Mouse (Mus musculus): ENCODE data around the gene Hist1h4a. TPM values are rescaled to one million over a fixed set of nuclear protein-coding genes. Genes with fewer than 3 reads are reported as not detected.
"Not testable (repeated sequence)": the region's sequence is repeated elsewhere in the genome, so short reads cannot be mapped to it uniquely, and the experiment has no call there.

Hist1h4a gene
- 10 to 100 TPM; 42.9 to 58.9 TPM for total RNA-seq (2021)

DNA sequence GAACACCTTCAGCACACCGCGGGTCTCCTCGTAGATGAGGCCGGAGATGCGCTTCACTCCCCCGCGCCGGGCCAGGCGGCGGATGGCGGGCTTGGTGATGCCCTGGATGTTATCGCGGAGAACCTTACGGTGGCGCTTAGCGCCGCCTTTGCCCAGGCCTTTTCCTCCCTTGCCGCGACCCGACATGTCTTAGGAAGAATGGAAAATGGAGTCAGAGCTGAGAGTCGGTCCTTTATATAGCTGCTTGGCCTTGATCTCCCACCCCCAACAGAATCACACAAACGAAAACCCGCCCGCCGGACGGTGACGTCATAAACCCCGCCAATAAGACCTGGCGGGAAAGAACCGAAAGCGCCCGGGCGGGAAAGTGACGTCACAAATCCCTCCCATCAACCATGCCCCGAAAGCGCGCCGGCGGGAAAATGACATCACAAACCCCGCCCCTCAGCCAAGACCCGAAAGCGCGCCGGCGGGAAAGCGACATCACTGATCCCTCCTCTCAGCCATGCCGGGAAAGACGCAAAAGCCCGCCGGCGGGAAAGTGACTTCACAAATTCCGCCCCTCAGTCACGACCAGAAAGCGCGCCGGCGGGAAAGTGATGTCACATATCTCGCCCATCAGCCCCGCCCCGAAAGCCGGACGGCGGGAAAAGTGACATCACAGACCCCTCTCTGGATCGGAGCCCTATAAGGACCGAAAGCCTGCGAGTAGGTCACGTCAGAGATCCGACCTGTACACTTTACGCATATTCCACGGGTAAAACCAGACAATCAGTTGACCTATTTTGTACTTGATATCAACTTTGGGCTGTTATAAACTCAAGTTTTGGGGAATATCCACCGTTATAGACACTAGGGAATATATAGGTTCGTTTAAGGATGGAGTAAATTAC lies at the start of gene Hist1h4a:
TSS of gene Hist1h4a (minus strand) at position 259 of the 893 bp plus-strand sequence.
- peak; percentile 97 to 98 for DNase-seq (ENCODE audit: extremely low spot score in 1 of 2, low spot score in 1 of 2)

DNA sequence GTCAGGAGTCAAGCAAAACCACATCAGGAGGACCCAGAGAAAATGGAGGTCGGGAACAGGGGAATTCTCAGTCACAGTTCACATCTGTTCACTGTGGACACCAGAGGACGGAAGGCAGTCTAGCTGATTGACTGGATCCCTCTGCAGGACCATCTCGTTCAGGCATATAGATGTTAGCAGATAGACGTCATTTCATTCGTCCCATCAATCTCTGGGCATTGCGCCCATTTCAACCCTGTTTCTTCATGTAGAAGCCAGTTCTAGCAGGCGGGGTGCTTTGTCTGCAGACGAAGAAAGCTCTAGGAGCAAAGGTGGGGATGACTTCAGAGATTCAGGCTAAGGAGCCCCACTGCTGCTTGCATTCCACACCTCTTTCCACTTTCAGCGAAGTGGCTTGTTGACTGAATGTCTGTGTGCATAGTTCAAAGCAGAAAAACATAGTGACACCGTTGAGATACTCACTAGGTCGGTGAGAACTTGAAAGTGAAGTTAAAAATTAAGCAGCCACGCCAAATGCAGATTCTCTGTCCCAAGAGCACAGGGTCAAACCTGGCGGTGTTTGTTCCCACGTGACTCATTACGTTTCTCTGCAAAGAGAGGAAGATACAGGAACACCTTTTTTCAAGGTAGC lies 45.5 kb upstream of the Hist1h4a start, which contains the start of gene Slc17a2:
TSS of gene Slc17a2 (plus strand) at position 572 of the 631 bp plus-strand sequence.
- no peak for DNase-seq (ENCODE audit: extremely low spot score in 1 of 2, low spot score in 1 of 2)

DNA sequence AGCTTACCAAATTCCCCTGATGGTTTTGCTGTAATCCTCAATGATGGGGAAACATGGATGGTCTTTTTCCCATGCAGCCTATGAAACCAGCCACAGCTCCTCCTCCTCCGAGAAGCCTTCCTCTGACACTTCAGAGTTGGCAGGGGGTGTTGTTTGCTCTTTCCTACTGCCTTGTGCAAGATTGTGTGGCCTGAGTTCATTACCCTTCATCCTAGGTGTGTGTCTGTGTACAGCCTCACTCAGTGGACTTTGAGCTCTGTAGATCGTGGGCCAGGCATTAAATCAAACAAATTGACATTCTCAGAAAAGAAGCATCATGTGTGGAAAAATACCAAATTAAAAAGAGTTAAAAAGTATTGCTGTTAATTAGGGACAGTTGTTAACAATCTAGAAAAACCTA lies 43.5 kb upstream of the Hist1h4a start:
- no peak for DNase-seq (ENCODE audit: extremely low spot score in 1 of 2, low spot score in 1 of 2)

DNA sequence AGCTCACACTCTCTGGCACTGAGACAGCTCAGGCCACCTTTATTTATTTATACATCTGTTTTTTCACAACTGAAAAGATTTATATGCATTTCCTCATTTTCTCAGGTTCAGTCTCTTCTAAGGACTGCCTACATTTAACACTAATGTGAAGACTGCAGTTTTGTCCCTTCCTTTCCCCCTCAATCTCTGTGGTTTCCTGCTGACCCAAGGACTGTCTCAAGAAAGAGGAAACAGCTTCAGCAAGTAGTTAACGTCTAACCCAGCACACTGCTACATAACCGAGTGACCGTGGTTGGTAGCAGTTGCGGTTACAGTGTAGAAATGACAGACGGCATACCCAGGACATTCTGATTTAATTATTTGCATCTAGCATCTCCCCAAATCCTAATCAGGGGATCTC lies 38.4 kb upstream of the Hist1h4a start:
- no peak for DNase-seq (ENCODE audit: extremely low spot score in 1 of 2, low spot score in 1 of 2)

DNA sequence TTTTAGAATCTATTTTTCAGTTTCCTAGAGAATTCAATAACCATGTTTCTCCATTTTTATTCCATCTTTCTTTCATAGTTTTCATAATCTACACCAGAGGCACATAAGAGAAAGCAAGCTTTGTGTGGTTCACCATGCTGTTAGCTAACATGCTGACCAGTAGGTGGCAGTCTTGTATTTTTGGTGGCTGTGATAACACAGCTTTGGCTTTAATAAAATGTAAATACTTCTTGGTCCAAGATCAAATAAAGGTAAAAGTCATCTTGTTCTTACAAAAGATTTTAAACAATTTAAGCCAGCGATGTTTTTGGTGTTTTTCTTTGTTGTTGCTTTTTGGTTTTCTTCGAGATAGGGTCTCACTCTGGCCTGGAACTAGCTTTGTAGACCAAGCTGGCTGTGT lies 31.5 kb upstream of the Hist1h4a start:
- DNase-seq (ENCODE audit: extremely low spot score in 1 of 2, low spot score in 1 of 2): peak in 1 of 2 experiments; percentile 47

DNA sequence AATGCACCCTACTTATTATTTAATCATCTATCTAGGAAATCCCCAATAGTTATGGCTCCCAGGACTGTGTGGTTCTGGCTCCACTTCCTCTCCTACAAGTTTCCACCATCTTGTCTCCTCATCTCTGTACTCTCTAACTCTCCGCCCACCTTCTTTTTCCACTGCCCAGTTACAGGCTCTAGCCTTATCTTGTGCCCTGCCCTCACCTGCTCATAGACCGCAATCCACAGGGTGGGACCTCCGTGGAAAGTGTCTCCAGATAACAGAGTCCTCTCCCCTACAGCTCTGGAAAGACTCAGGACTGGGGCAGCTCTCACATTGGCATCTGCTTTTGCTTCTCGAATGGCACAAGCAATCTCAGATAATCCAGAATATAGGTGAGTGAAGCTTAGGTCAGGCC lies 18.0 kb upstream of the Hist1h4a start:
- no peak for DNase-seq (ENCODE audit: extremely low spot score in 1 of 2, low spot score in 1 of 2)

DNA sequence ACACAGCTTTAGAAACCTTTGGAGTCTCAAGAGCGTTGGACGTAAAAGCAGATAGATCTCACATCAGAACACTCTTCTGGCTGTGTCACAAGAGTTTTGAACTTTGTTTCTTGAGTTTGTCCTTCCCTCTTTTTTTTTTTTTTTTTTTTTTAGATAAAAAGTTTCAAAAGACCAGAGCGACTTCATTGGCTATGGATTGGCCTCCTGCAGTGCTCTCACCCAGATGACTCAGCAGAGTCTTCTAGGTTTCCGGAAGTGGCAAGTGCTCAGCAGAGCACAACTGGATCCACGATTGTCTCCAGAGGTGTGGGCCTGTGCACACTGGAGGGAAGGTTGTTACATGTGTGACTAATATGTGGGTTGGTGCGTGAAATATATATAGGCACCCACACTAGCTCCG lies 17.3 kb upstream of the Hist1h4a start:
- no peak for DNase-seq (ENCODE audit: extremely low spot score in 1 of 2, low spot score in 1 of 2)

DNA sequence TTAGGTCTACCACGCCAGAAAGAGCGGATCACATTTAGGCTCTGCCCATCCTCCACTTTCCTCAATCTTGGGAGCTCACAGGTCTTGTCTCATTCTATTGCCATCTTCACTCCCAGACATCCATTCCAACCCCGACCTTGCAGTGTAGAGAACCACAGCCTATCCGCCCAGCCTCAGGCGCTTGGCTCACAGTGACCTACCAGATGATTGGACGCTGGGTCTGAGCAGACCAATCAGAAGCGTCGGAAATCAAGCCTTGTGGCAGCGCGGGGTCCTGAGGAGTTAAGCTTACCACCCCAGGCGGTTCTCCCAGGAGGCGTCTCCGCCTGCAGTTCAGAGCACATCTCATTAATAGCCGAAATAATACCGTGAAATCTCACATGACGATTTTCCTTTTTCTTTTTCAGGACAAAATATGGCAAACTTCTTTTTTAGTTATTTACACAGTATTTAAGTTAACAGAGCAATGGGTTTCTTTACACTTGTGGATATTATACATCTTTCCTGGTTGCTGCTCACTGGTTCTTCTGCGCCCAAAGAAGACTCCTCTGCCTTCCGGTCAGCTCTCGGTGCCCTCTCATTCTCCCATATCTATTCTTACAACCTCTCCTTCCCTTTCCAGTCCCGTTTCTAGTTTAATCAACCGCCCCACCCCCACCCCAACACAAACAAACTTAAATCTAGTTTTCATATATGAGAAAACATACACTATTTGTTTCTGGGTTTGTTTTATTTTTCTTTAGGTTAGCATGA lies 11.7 kb upstream of the Hist1h4a start:
- DNase-seq (ENCODE audit: extremely low spot score in 1 of 2, low spot score in 1 of 2): peak; percentile 16 to 21

DNA sequence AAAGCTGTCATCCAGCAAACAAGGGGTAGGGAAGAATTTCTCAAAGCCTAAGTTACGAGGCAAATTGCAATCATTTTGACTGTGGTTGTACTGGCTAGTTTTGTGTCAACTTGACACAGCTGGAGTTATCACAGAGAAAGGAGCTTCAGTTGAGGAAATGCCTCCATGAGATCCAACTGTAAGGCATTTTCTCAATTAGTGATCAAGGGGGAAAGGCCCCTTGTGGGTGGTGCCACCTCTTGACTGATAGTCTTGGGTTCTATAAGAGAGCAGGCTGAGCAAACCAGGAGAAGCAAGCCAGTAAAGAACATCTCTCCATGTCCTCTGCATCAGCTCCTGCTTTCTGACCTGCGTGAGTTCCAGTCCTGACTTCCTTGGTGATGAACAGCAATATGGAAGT lies 8.6 kb upstream of the Hist1h4a start, which contains the start of gene Trim38:
TSS of gene Trim38 (plus strand) at position 301 of the 400 bp plus-strand sequence.
- DNase-seq (ENCODE audit: extremely low spot score in 1 of 2, low spot score in 1 of 2): not testable (repeated sequence)

DNA sequence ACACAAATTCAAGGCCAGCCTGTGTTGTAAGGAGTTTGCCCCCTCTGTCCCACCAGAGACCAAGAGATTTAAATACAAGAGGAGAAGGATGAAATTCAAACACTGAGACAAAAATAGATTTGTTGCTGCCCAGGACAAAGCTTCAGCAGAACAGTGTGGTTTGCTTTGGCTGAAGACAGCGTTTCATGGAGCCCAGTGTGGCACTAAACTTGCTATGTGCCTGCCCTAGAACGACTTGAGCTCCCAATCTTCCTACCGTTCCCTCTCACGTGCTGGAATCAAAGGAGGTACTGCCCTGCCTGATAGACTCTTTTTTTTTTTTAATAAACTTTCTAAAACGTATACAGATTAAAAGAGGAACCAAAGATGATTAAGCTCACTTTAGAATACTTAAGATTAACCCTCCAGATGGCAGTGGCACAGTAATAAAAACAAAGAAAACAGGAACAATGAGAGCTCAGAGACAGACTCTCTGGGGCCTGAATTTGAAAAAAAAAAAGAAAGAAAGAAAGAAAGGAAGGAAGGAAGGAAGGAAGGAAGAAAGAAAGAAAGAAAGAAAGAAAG lies 7.9 kb upstream of the Hist1h4a start:
- DNase-seq (ENCODE audit: extremely low spot score in 1 of 2, low spot score in 1 of 2): no peak

DNA sequence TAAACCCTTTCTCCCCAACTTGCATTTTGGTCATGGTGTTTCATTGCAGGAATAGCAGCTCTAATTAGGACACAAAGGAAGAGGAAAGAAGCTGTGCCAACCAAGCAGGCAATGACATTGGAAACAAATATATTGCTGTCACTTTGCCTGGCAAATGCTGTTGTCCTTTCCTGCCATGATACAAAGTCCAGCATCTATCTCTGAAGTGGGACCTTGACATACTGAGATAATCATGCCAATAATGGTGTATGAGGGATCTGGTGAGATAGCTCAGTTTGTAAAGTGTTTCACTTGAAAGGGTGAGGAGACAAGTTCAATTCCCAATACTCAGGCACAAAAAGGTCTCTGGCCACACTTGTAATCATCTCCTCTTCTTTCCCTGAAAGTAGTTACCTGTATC lies 5.7 kb upstream of the Hist1h4a start:
- no peak for DNase-seq (ENCODE audit: extremely low spot score in 1 of 2, low spot score in 1 of 2)

DNA sequence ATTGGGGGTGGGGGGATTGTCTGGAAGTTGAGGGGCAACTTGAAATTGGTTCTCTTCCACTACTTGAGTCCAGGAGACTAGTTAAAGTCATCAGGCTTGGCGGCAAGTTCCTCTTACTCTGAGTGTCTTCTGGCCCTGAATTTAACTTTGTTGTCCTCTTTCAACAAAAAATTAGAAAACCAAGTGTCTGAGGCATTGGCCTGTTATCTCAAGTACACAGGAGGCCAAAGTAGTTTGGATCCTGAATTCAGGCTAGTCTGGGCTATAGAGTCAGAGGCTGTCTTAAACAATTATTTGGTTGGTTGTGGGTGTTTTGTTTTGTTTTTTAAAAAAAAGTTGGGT lies 4.1 kb upstream of the Hist1h4a start:
- no peak for DNase-seq (ENCODE audit: extremely low spot score in 1 of 2, low spot score in 1 of 2)

DNA sequence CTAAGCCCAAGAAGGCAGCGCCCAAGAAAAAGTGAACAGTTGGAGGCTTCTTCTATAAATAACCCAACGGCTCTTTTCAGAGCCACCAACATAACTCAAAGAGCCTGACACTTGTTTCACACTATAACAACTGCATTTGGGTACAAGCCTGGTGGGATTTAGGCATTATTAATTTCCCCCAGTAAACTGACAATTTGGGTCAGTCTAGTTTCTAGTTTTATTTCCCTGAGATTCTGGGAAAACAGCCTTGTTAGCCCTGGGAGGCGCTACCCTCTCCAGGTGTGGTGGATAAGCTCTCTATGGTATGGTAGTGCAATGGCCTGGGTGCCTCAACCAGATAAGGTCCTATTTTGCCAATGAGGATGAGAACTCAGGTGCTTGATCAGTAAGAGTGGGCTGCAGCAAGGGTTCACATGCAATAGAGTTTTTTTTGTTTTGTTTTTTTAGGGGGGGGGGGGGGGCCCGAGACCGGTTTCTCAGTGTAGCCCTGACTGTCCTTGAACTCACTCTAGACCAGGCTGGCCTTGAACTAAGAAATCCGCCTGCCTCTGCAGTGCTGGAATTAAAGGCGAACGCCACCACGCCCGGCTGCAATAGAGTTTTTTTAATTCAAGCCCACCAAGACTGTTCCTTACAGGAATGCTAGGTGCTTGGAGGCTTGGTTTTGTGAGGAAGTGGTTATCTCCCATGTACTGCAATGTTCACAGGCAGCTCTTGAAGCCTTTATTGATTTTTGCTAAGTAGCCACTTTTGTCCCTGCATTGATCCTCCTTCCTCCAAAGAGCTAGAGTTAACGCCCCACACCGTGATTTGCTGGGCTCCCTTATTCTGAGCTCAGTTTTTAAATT lies 3.5 kb upstream of the Hist1h4a start:
- DNase-seq (ENCODE audit: extremely low spot score in 1 of 2, low spot score in 1 of 2): no peak

DNA sequence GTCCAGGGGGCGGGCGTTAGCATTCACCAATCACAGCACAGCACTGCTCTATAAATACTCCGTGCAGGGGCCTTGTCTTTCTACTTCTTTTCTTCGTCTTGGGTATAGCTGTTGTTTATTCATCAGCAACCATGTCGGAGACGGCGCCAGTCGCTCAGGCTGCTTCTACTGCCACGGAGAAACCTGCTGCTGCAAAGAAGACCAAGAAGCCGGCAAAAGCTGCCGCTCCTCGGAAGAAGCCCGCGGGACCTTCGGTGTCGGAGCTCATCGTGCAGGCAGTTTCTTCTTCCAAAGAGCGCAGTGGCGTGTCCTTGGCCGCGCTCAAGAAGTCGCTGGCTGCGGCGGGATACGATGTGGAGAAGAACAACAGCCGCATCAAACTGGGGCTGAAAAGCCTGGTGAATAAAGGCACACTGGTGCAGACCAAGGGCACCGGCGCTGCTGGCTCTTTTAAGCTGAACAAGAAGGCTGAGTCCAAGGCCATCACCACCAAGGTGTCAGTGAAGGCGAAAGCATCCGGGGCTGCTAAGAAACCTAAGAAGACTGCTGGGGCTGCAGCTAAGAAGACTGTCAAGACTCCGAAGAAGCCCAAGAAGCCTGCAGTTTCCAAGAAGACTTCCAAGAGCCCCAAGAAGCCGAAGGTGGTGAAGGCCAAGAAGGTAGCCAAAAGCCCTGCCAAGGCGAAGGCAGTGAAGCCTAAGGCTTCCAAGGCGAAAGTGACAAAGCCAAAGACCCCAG lies 2.7 kb upstream of the Hist1h4a start, which contains the start of gene Hist1h1a:
TSS of gene Hist1h1a (plus strand) at position 81 of the 738 bp plus-strand sequence.
- peak; percentile 60 to 61 for DNase-seq (ENCODE audit: extremely low spot score in 1 of 2, low spot score in 1 of 2)

DNA sequence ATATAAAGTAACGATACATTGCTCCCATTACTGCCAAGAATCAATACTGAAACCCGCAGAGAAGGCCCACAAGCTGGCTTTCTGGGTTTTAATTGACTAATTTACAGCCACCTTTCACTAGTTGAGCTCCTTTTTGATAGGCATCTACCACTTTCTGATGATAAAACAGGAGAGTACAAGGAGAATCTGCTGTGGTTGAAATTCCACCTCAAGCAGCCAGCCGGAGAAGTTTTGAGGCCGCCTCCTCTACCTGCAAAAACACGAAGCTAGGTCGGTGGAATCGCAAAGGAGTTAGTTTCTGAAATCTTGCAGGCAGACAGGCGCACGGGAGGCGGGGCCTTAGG lies 2.2 kb upstream of the Hist1h4a start:
- DNase-seq (ENCODE audit: extremely low spot score in 1 of 2, low spot score in 1 of 2): peak in 1 of 2 experiments; percentile 24

DNA sequence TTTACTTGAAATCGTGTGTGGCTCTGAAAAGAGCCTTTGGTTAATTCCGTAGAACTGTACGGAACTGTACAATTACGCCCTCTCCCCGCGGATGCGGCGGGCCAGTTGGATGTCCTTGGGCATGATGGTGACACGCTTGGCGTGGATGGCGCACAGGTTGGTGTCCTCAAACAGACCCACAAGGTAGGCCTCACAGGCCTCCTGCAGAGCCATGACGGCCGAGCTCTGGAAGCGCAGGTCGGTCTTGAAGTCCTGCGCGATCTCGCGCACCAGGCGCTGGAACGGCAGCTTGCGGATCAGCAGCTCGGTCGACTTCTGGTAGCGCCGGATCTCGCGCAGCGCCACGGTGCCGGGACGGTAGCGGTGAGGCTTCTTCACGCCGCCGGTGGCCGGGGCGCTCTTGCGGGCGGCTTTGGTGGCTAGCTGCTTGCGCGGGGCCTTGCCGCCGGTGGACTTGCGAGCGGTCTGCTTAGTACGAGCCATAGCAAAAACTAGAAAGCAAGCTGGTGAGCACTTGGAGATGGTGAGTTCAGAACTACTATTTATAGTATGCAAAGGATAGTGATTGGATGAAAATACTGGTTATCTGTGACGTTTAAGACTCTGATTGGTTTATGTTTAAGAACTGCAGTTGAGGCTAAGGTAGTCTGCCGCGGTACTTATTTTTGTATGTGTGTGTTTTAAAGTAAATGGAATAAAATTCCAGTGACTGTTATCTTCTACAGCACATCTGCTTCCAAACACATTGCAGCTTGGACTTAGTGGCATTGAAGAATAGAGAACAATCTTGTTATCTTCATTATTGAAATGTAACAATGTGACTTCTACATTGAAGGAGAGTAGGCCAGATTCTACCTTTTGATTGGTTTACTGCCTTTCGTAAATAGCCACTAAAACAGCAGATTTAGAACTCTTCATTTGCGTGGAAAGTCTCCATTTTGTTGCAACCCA lies 1.1 kb upstream of the Hist1h4a start, which contains the start of gene Hist1h3a:
TSS of gene Hist1h3a (minus strand) at position 516 of the 951 bp plus-strand sequence.
- peak; percentile 36 to 45 for DNase-seq (ENCODE audit: extremely low spot score in 1 of 2, low spot score in 1 of 2)

DNA sequence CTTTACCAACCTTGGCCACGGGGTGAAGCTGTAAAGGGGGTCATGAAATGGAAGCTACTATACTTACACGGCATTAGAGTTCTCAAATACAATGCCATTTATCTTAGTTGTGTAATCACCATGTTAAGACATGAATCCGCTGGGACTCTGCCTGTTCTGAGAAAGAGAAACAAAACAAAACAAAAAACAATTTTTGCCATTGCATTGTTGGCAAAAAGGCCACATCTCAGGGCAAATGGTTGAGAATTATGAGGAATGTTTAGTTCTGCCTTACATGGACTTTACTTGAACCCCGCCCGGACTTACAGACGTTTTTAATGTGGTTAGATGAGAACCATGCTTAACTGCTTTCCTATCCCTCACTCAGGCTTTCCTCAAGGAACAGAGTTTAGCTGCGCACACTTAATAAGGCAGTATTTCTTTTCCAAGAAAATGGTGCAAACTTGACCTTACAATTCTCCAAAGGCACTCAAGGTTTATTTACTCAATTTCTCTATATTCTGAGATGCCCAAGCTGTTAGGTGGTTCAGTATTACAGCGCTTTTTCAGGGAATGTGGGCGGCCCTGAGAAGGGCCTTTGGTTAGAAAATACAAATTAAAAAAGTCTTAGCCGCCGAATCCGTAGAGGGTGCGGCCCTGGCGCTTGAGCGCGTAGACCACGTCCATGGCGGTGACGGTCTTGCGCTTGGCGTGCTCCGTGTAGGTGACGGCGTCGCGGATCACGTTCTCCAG lies 624 bp downstream of the Hist1h4a start:
- DNase-seq (ENCODE audit: extremely low spot score in 1 of 2, low spot score in 1 of 2): no peak
